Mouse (Mus musculus): ENCODE measurements around the gene Apba2. TPM values are rescaled to one million over a fixed set of nuclear protein-coding genes. Genes with fewer than 3 reads are reported as not detected.

Gene Apba2
- polyA plus RNA-seq, 1 experiment from 2014 or later: 1.4 TPM

GRCm38 (mm10) chr7:64595256-64595655 is 93.8 kb downstream of the Apba2 start:
- Histone ChIP-seq H3K4me2 (no peak overlapping the region), H3K36me3 (no peaks in the 10 kb centered on the region), H3K4me1 (replicated peaks) (no peaks in the 10 kb centered on the region), H3K27ac (no peak overlapping the region), H3K27me3 (no peaks in the 10 kb centered on the region), H3K4me3 (no peak overlapping the region), H3K9me3 (replicated peaks) (no peaks in the 10 kb centered on the region), H3K9ac (no peak overlapping the region)
- ATAC-seq (replicated peaks; ENCODE audit: insufficient number of reproducible peaks, insufficient read depth, low FRiP score, low read depth): no peak
- 60% methylated on average over 6 of the region's 6 CpGs for WGBS

GRCm38 (mm10) chr7:64596652-64597051 is 95.1 kb downstream of the Apba2 start:
- Histone ChIP-seq H3K9me3 (replicated peaks) (no peaks in the 10 kb centered on the region), H3K36me3 (no peaks in the 10 kb centered on the region), H3K9ac (no peak overlapping the region), H3K4me2 (no peak overlapping the region), H3K27ac (no peak overlapping the region), H3K4me1 (replicated peaks) (no peaks in the 10 kb centered on the region), H3K4me3 (no peak overlapping the region), H3K27me3 (no peaks in the 10 kb centered on the region)
- WGBS: 71% methylated on average over 9 of the region's 9 CpGs
- no peak for ATAC-seq (replicated peaks; ENCODE audit: insufficient number of reproducible peaks, insufficient read depth, low FRiP score, low read depth)

GRCm38 (mm10) chr7:64609866-64610265 is 108.4 kb downstream of the Apba2 start:
- H3K4me1 ChIP-seq (replicated peaks): no peaks in the 10 kb centered on the region
- H3K9ac ChIP-seq: no peak overlapping the region
- no peak overlapping the region for H3K27ac ChIP-seq
- WGBS: 78% methylated on average over 3 of the region's 3 CpGs
- H3K4me3 ChIP-seq: no peak overlapping the region
- H3K36me3 ChIP-seq: no peaks in the 10 kb centered on the region
- no peak overlapping the region for H3K4me2 ChIP-seq
- ATAC-seq (replicated peaks; ENCODE audit: insufficient number of reproducible peaks, insufficient read depth, low FRiP score, low read depth): no peak
- H3K9me3 ChIP-seq (replicated peaks): no peaks in the 10 kb centered on the region
- H3K27me3 ChIP-seq: no peaks in the 10 kb centered on the region

- no peak for ATAC-seq (replicated peaks; ENCODE audit: insufficient number of reproducible peaks, insufficient read depth, low FRiP score, low read depth)
- Histone ChIP-seq H3K27ac (no peak overlapping the region), H3K4me3 (no peak overlapping the region), H3K9me3 (replicated peaks) (no peaks in the 10 kb centered on the region), H3K4me1 (replicated peaks) (no peaks in the 10 kb centered on the region), H3K4me2 (no peak overlapping the region), H3K27me3 (no peaks in the 10 kb centered on the region), H3K9ac (no peak overlapping the region), H3K36me3 (no peaks in the 10 kb centered on the region)
- 56% methylated on average over 4 of the region's 4 CpGs for WGBS
Measured at GRCm38 (mm10) chr7:64610875-64611274, 109.4 kb downstream of the Apba2 start.

- Histone ChIP-seq H3K27ac (no peak overlapping the region), H3K27me3 (no peaks in the 10 kb centered on the region), H3K4me2 (no peak overlapping the region), H3K36me3 (no peaks in the 10 kb centered on the region), H3K4me3 (no peak overlapping the region), H3K9ac (no peak overlapping the region), H3K9me3 (replicated peaks) (no peaks in the 10 kb centered on the region), H3K4me1 (replicated peaks) (no peaks in the 10 kb centered on the region)
- WGBS: 76% methylated on average over 4 of the region's 4 CpGs
- ATAC-seq (replicated peaks; ENCODE audit: insufficient number of reproducible peaks, insufficient read depth, low FRiP score, low read depth): no peak
Measured at GRCm38 (mm10) chr7:64619261-64619660, 117.8 kb downstream of the Apba2 start.

- no peak overlapping the region for H3K4me3 ChIP-seq
- H3K36me3 ChIP-seq: no peaks in the 10 kb centered on the region
- no peaks in the 10 kb centered on the region for H3K9me3 ChIP-seq (replicated peaks)
- H3K4me2 ChIP-seq: no peak overlapping the region
- no peaks in the 10 kb centered on the region for H3K27me3 ChIP-seq
- H3K27ac ChIP-seq: no peak overlapping the region
- WGBS: 67% methylated on average over 8 of the region's 8 CpGs
- ATAC-seq (replicated peaks; ENCODE audit: insufficient number of reproducible peaks, insufficient read depth, low FRiP score, low read depth): no peak
- H3K9ac ChIP-seq: no peak overlapping the region
- H3K4me1 ChIP-seq (replicated peaks): no peaks in the 10 kb centered on the region
Measured at GRCm38 (mm10) chr7:64626494-64626893, 125.0 kb downstream of the Apba2 start.

GRCm38 (mm10) chr7:64627972-64628655 is 126.6 kb downstream of the Apba2 start:
- Histone ChIP-seq H3K9me3 (replicated peaks) (no peaks in the 10 kb centered on the region), H3K27me3 (no peaks in the 10 kb centered on the region), H3K4me3 (no peak overlapping the region), H3K4me2 (no peak overlapping the region), H3K9ac (no peak overlapping the region), H3K27ac (no peak overlapping the region), H3K4me1 (replicated peaks) (no peaks in the 10 kb centered on the region), H3K36me3 (no peaks in the 10 kb centered on the region)
- ATAC-seq (replicated peaks; ENCODE audit: insufficient number of reproducible peaks, insufficient read depth, low FRiP score, low read depth): no peak
- WGBS: 56% methylated on average over 8 of the region's 8 CpGs

GRCm38 (mm10) chr7:64630697-64631096 is 129.2 kb downstream of the Apba2 start:
- H3K9me3 ChIP-seq (replicated peaks): no peaks in the 10 kb centered on the region
- no peak overlapping the region for H3K9ac ChIP-seq
- no peaks in the 10 kb centered on the region for H3K36me3 ChIP-seq
- H3K4me3 ChIP-seq: no peak overlapping the region
- H3K4me2 ChIP-seq: no peak overlapping the region
- no peak overlapping the region for H3K27ac ChIP-seq
- H3K27me3 ChIP-seq: no peaks in the 10 kb centered on the region
- ATAC-seq (replicated peaks; ENCODE audit: insufficient number of reproducible peaks, insufficient read depth, low FRiP score, low read depth): no peak
- H3K4me1 ChIP-seq (replicated peaks): no peaks in the 10 kb centered on the region
- WGBS: 82% methylated on average over 6 of the region's 6 CpGs

- Histone ChIP-seq H3K4me2 (no peak overlapping the region), H3K9ac (no peak overlapping the region), H3K27me3 (no peaks in the 10 kb centered on the region), H3K27ac (no peak overlapping the region), H3K4me1 (replicated peaks) (no peaks in the 10 kb centered on the region), H3K9me3 (replicated peaks) (no peaks in the 10 kb centered on the region), H3K4me3 (no peak overlapping the region), H3K36me3 (no peaks in the 10 kb centered on the region)
- ATAC-seq (replicated peaks; ENCODE audit: insufficient number of reproducible peaks, insufficient read depth, low FRiP score, low read depth): no peak
- 78% methylated on average over 6 of the region's 6 CpGs for WGBS
Measured at GRCm38 (mm10) chr7:64631131-64631530, 129.6 kb downstream of the Apba2 start.

GRCm38 (mm10) chr7:64631781-64632351 is 130.4 kb downstream of the Apba2 start:
- no peak overlapping the region for H3K9ac ChIP-seq
- H3K4me3 ChIP-seq: no peak overlapping the region
- no peaks in the 10 kb centered on the region for H3K9me3 ChIP-seq (replicated peaks)
- no peak overlapping the region for H3K4me2 ChIP-seq
- H3K27me3 ChIP-seq: no peaks in the 10 kb centered on the region
- H3K4me1 ChIP-seq (replicated peaks): no peaks in the 10 kb centered on the region
- H3K36me3 ChIP-seq: no peaks in the 10 kb centered on the region
- ATAC-seq (replicated peaks; ENCODE audit: insufficient number of reproducible peaks, insufficient read depth, low FRiP score, low read depth): no peak
- WGBS: 45% methylated on average over 6 of the region's 6 CpGs
- H3K27ac ChIP-seq: no peak overlapping the region

GRCm38 (mm10) chr7:64633182-64633581 is 131.7 kb downstream of the Apba2 start:
- Histone ChIP-seq H3K9ac (no peak overlapping the region), H3K27me3 (no peaks in the 10 kb centered on the region), H3K9me3 (replicated peaks) (no peaks in the 10 kb centered on the region), H3K36me3 (no peaks in the 10 kb centered on the region), H3K27ac (no peak overlapping the region), H3K4me3 (no peak overlapping the region), H3K4me1 (replicated peaks) (no peaks in the 10 kb centered on the region), H3K4me2 (no peak overlapping the region)
- no peak for ATAC-seq (replicated peaks; ENCODE audit: insufficient number of reproducible peaks, insufficient read depth, low FRiP score, low read depth)
- 37% methylated on average over 4 of the region's 4 CpGs for WGBS

GRCm38 (mm10) chr7:64633916-64634315 is 132.4 kb downstream of the Apba2 start:
- Histone ChIP-seq H3K9me3 (replicated peaks) (no peaks in the 10 kb centered on the region), H3K4me1 (replicated peaks) (no peaks in the 10 kb centered on the region), H3K36me3 (no peaks in the 10 kb centered on the region), H3K9ac (no peak overlapping the region), H3K27ac (no peak overlapping the region), H3K4me3 (no peak overlapping the region), H3K4me2 (no peak overlapping the region), H3K27me3 (no peaks in the 10 kb centered on the region)
- ATAC-seq (replicated peaks; ENCODE audit: insufficient number of reproducible peaks, insufficient read depth, low FRiP score, low read depth): no peak
- WGBS: 74% methylated on average over 5 of the region's 5 CpGs

Data from heart, embryonic 15.5 days (tissue).